In genomic region chr2:150136435-150136897, GRCm38 (mm10) we compare ENCODE assay signal across 8 mouse cellular contexts. TPM values are rescaled to one million over a fixed set of nuclear protein-coding genes. Genes with fewer than 3 reads are reported as not detected.
DNase-seq lines count a peak whose midpoint lies in the region; ATAC-seq lines count a peak whose summit lies in the region.

TSS of gene Zfp120 (minus strand) at chr2:150136708.

- peaks cover 7% of the 10 kb centered on the region for H3K4me1 ChIP-seq in hindbrain, embryonic 16.5 days (ENCODE audit: control insufficient read depth, insufficient read depth, low read depth, low read length)

- peak within 1 kb of the TSS; percentile 77 for H3K27ac ChIP-seq in hindbrain, embryonic 16.5 days (ENCODE audit: low read depth, low read length)
- H3K27ac ChIP-seq in macrophage: peak within 1 kb of the TSS; percentile 83

- H3K36me3 ChIP-seq in hindbrain, embryonic 16.5 days (ENCODE audit: control insufficient read depth, insufficient read depth, low read length): peaks cover 10% of the 10 kb centered on the region
- peaks cover 8% of the 10 kb centered on the region; the same call in 1 of the 2 replicates for H3K36me3 ChIP-seq in macrophage (ENCODE audit: inconsistent target)

- DNase-seq in WW6 (ENCODE audit: low read depth, low spot score): peak; percentile 56
- DNase-seq in cerebellum, postnatal 4 days (ENCODE audit: low spot score in 2 of 2): peak; percentile 43 to 73
- DNase-seq in gastrocnemius, adult 18-20 months (ENCODE audit: low spot score): peak; percentile 88
- DNase-seq in left cerebral cortex, adult 18-20 months (ENCODE audit: low spot score in 2 of 2): peak; percentile 74 to 90
- peak; percentile 92 for DNase-seq in right cerebral cortex, adult 18-20 months
- peak; percentile 16 for DNase-seq in urinary bladder, postnatal 10 days (ENCODE audit: low spot score)

- peak within 1 kb of the TSS; percentile 71 for H3K9ac ChIP-seq in hindbrain, embryonic 16.5 days (ENCODE audit: low read depth, low read length)

- peaks cover 50% of the 10 kb centered on the region for H3K79me2 ChIP-seq in macrophage (ENCODE audit: inconsistent target)

- WGBS in hindbrain, embryonic 16.5 days: 0% methylated on average over 13 of the region's 13 CpGs
- 0% methylated on average over 13 of the region's 13 CpGs for WGBS in macrophage (ENCODE audit: missing documents)

- H3K4me3 ChIP-seq in hindbrain, embryonic 16.5 days (ENCODE audit: low read length): peak within 1 kb of the TSS; percentile 55
- H3K4me3 ChIP-seq in macrophage (ENCODE audit: inconsistent target): peak within 1 kb of the TSS; percentile 84

- peak; percentile 100 for ATAC-seq in hindbrain, embryonic 16.5 days

- H3K27me3 ChIP-seq in hindbrain, embryonic 16.5 days (replicated peaks; ENCODE audit: control insufficient read depth, insufficient read depth, low read length): no peaks in the 10 kb centered on the region

- peak within 1 kb of the TSS; percentile 64 for H3K4me2 ChIP-seq in hindbrain, embryonic 16.5 days (ENCODE audit: low read length)

- peaks cover 2% of the 10 kb centered on the region; the same call in 1 of the 2 replicates for H3K9me3 ChIP-seq in hindbrain, embryonic 16.5 days (ENCODE audit: control insufficient read depth, low read length)

RNA-seq across cellular contexts. Expression of gene Zfp120, which starts in this region (rescaled TPM):
- 1 to 10 TPM; 5.9 to 6.6 TPM for total RNA-seq in gastrocnemius, adult 18-20 months (2021)
- 9.7 and 9.9 TPM in 2 replicates for polyA plus RNA-seq in hindbrain, embryonic 16.5 days (2015; fragmentation: Nextera tagmentation; extraction: Ambion mirVana)
- total RNA-seq in left cerebral cortex, adult 18-20 months (2021): 10 to 100 TPM; 10.1 to 11.0 TPM
- 10 to 100 TPM in 11 of 26 experiments, 1 to 10 TPM in 15; 1.2 to 35.5 (median 8.8) TPM for total RNA-seq in macrophage (2018; cell fraction: chromatin; rRNA removed)
- 10 to 100 TPM in 22 of 26 experiments, 1 to 10 TPM in 4; 7.1 to 26.7 (median 19.6) TPM for total RNA-seq in macrophage (2018; cell fraction: cytosol; rRNA removed)
- total RNA-seq in macrophage (2018; cell fraction: nucleus; rRNA removed): 10 to 100 TPM in 14 of 26 experiments, 1 to 10 TPM in 12; 3.7 to 38.4 (median 11.9) TPM
- 21.7 to 23.5 TPM (median 23.4 TPM) in 3 replicates for polyA plus RNA-seq in macrophage (2018)

Comparison
In these comparisons a context has a peak if more than half of its experiments do, and no peak if none do; other contexts are left out.
1. Peak in every context shown above with its lines: DNase-seq, ATAC-seq, H3K4me3 ChIP-seq and H3K27ac ChIP-seq.
2. DNase-seq: peak in every context shown above with its lines; median percentile 92 in right cerebral cortex, adult 18-20 months; 88 in gastrocnemius, adult 18-20 months; 82 in left cerebral cortex, adult 18-20 months; 58 in cerebellum, postnatal 4 days; 56 in WW6; 16 in urinary bladder, postnatal 10 days.